Mouse (Mus musculus) intestine, embryonic 15.5 days (tissue): ENCODE data around the gene Wdr83os. TPM values are rescaled to one million over a fixed set of nuclear protein-coding genes. Genes with fewer than 3 reads are reported as not detected.

Experiments used
- ATAC-seq: fragments of 200-750 bp; cut with Nextera tagmentation; 2 replicates; pipeline ENCODE4 v1.8.0; 2017; ENCODE audit warnings: moderate TSS enrichment, moderate library complexity
- H3K27ac ChIP-seq: fragments of 300-500 bp; sonication (generic); 2 replicates; pipeline ENCODE4 v1.5.1; 2015; ENCODE audit warnings: mild to moderate bottlenecking, inconsistent platforms
- H3K27me3 ChIP-seq: fragments of 300-500 bp; sonication (generic); replicated peaks from 2 replicates; pipeline ENCODE4 v1.6.1; 2015; ENCODE audit warnings: inconsistent platforms
- H3K36me3 ChIP-seq: fragments of 300-500 bp; sonication (generic); 2 replicates; pipeline ENCODE4 v1.6.1; 2015; ENCODE audit warnings: inconsistent platforms
- H3K4me1 ChIP-seq: fragments of 300-500 bp; sonication (generic); replicated peaks from 2 replicates; pipeline ENCODE4 v1.6.1; 2015; ENCODE audit warnings: inconsistent platforms
- H3K4me2 ChIP-seq: fragments of 300-500 bp; sonication (generic); replicated peaks from 2 replicates; pipeline ENCODE4 v1.6.1; 2015; ENCODE audit warnings: mild to moderate bottlenecking, inconsistent platforms
- H3K4me3 ChIP-seq: fragments of 300-500 bp; sonication (generic); replicated peaks from 2 replicates; pipeline ENCODE4 v1.5.1; 2015; ENCODE audit warnings: inconsistent platforms
- H3K9ac ChIP-seq: fragments of 300-500 bp; sonication (generic); 2 replicates; pipeline ENCODE4 v1.6.1; 2015; ENCODE audit warnings: inconsistent platforms
- H3K9me3 ChIP-seq: fragments of 300-500 bp; sonication (generic); 2 replicates; pipeline ENCODE4 v1.6.1; 2016; ENCODE audit warnings: inconsistent platforms
- WGBS: fragments of 180-500 bp; shearing (Covaris S2); methylation state at CpG from one replicate; pipeline ENCODE4 v1.1.7; 2015; 5-methylcytosine and 5-hydroxymethylcytosine counted together
- polyA plus RNA-seq: library from polyadenylated mRNA; unstranded; fragments of >200 nt; fragmentation: Nextera tagmentation; extraction: Ambion mirVana; gene quantifications from 2 replicates; pipeline ENCODE4 v1.2.1, GENCODE M21; 2015

Gene Wdr83os
- polyA plus RNA-seq, 1 experiment from 2014 or later = 133 TPM

GRCm38 (mm10) chr8:85057367-85057766, 23.2 kb upstream of the Wdr83os start:
- Histone ChIP-seq H3K27ac (no peak overlapping the region), H3K27me3 (no peaks in the 10 kb centered on the region), H3K4me2 (no peak overlapping the region), H3K9me3 (no peaks in the 10 kb centered on the region), H3K9ac (no peak overlapping the region), H3K4me1 (0 out of 2 replicates have a peak, but pooled peaks cover 11% of the 10 kb centered on the region), H3K4me3 (no peak overlapping the region), H3K36me3 (peaks cover 39% of the 10 kb centered on the region)
- WGBS = 78% methylated on average over 7 of the region's 7 CpGs
- no peak for ATAC-seq

DNA sequence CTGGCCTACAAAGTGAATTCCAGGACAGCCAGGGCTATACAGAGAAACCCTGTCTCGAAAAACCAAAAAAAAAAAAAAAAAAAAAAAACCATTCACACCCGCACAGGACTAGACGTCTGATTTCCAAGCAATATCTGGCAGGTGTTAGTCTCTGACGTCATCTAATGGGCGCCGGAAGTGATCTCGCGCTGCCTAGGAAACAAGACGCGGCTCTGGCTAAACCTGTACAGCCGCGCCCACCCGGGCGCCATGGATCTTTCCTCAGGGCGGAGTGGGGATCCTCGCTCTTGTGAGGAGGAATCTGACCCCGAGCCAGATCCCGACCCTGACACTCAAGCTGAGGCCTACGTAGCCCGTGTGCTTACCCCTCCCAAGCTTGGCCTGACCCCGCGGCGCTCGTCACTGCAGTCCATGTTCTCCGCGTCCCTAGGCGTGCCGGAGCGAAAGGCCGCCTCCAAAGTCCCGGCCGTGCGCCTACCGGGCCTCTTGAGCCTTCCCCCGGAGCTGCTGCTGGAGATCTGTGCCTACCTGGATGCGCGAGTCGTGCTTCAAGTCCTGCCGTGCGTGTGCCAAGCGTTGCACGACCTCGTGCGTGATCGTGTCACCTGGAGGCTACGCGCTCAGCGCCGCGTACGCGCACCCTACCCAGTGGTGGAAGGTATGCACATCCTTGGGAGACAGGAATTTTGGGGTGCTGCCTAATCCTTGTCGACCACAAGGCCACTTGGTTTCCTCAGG, 20.5 kb upstream of the Wdr83os start, which contains the start of gene Fbxw9:
Fbxw9 (plus strand) TSS at position 177 of the 738 bp plus-strand sequence.
- peak; percentile 95 for ATAC-seq
- Histone ChIP-seq H3K27ac (peak within 1 kb of the TSS; percentile 34; the same call in 1 of the 2 replicates), H3K9me3 (no peaks in the 10 kb centered on the region), H3K4me2 (peak within 1 kb of the TSS; percentile 94), H3K36me3 (peaks cover 13% of the 10 kb centered on the region), H3K9ac (peak within 1 kb of the TSS; percentile 67), H3K4me3 (peak within 1 kb of the TSS; percentile 83), H3K27me3 (no peaks in the 10 kb centered on the region), H3K4me1 (0 out of 2 replicates have a peak, but pooled peaks cover 11% of the 10 kb centered on the region)
- WGBS = under 1% methylated on average over 53 of the region's 53 CpGs

- no peak for ATAC-seq
- Histone ChIP-seq H3K27ac (no peak overlapping the region), H3K27me3 (no peaks in the 10 kb centered on the region), H3K4me1 (0 out of 2 replicates have a peak, but pooled peaks cover 11% of the 10 kb centered on the region), H3K9me3 (no peaks in the 10 kb centered on the region), H3K36me3 (no peaks in the 10 kb centered on the region), H3K4me3 (no peak overlapping the region), H3K9ac (no peak overlapping the region), H3K4me2 (no peak overlapping the region)
- WGBS = 97% methylated on average over 4 of the region's 4 CpGs
Measured at GRCm38 (mm10) chr8:85062603-85063002, 17.9 kb upstream of the Wdr83os start.

- 18% methylated on average over 2 of the region's 2 CpGs for WGBS
- Histone ChIP-seq H3K27ac (no peak overlapping the region), H3K9ac (no peak overlapping the region), H3K4me1 (0 out of 2 replicates have a peak, but pooled peaks cover 11% of the 10 kb centered on the region), H3K4me2 (no peak overlapping the region), H3K9me3 (no peaks in the 10 kb centered on the region), H3K27me3 (no peaks in the 10 kb centered on the region), H3K36me3 (no peaks in the 10 kb centered on the region), H3K4me3 (no peak overlapping the region)
- ATAC-seq = peak; percentile 48
Measured at GRCm38 (mm10) chr8:85065213-85065612, 15.3 kb upstream of the Wdr83os start.

DNA sequence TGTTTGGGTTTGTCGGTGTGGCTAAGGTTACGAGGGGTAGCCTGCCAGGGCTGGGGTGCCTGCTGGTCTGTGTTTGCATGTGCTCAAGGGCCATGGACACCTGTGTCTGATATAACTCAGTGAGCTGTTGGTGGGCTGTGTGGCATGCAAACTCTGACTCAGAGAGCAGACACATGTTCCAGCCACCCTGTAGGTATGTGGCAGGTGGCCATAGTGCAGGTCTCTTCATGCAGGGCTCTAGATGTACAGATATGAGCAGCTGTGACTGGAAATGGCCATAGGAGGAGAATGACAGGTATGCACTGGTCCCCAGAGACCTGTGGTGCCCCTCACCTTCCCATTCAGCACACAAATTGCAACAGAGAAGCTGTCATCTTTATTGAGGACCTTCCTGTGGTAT, 13.4 kb upstream of the Wdr83os start:
- ATAC-seq = no peak
- 95% methylated on average over 2 of the region's 2 CpGs for WGBS
- Histone ChIP-seq H3K4me3 (no peak overlapping the region), H3K27me3 (no peaks in the 10 kb centered on the region), H3K9ac (no peak overlapping the region), H3K4me1 (peaks cover 4% of the 10 kb centered on the region; the same call in 1 of the 2 replicates), H3K4me2 (no peak overlapping the region), H3K9me3 (no peaks in the 10 kb centered on the region), H3K27ac (no peak overlapping the region), H3K36me3 (no peaks in the 10 kb centered on the region)

DNA sequence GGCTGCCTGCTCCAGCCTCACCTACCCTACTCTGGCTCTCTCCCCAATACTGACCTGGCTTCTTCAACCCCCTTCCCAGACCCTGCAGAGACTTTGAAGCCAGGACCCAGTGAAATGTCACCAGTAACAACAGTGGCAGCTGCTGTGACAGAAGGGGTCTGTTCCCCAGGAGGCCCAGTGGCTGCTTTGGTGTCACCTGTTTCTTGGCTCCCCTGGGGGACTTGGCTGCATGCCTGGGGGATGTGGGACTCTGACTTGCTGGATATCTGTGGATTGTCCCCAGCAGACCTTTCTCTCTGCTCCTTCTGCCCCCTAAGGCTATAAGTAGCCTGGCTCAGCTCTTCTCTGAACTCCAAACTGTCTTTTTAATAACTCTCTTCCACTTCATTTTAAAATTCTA, 12.6 kb upstream of the Wdr83os start, which contains the start of gene Gm5741:
Gm5741 (minus strand) TSS at position 1 of the 400 bp plus-strand sequence.
- no peaks in the 10 kb centered on the region for H3K36me3 ChIP-seq
- ATAC-seq = no peak
- no peak within 1 kb of the TSS for H3K4me3 ChIP-seq
- H3K9me3 ChIP-seq = no peaks in the 10 kb centered on the region
- no peak within 1 kb of the TSS for H3K27ac ChIP-seq
- no peak within 1 kb of the TSS for H3K9ac ChIP-seq
- H3K27me3 ChIP-seq = no peaks in the 10 kb centered on the region
- H3K4me1 ChIP-seq = peaks cover 9% of the 10 kb centered on the region; the same call in 1 of the 2 replicates
- H3K4me2 ChIP-seq = no peak within 1 kb of the TSS

DNA sequence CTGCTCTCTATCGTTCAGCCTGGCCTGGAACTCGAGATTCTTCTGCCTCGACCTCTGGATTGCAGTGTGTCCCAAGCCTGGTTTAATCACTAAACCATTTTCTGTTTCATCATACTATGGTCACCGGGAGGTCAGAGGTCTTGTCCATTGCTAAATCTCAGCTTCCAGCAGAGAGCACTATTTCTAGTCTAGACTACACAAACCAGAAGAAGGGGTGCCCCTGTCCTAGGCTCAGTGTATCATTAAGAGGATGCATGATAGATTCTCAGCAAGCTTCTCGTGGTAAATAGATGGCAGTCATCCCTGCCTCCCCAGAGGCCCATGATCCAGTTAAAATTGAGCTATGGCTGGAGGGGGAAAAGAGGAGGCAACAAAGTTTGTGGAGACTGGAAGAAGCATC, 9.5 kb upstream of the Wdr83os start:
- Histone ChIP-seq H3K36me3 (peaks cover 17% of the 10 kb centered on the region), H3K4me1 (peaks cover 9% of the 10 kb centered on the region; the same call in 1 of the 2 replicates), H3K4me3 (peak overlapping the region; percentile 97), H3K4me2 (peak overlapping the region; percentile 73), H3K27me3 (no peaks in the 10 kb centered on the region), H3K9me3 (no peaks in the 10 kb centered on the region), H3K9ac (no peak overlapping the region), H3K27ac (peak overlapping the region; percentile 97)
- 73% methylated on average over 5 of the region's 5 CpGs for WGBS
- ATAC-seq = no peak

GRCm38 (mm10) chr8:85071514-85072281, 8.8 kb upstream of the Wdr83os start, which contains the start of gene Dhps:
Gene Dhps (plus strand): TSS chr8:85071757.
- peak within 1 kb of the TSS; percentile 97 for H3K4me3 ChIP-seq
- WGBS = under 1% methylated on average over 68 of the region's 68 CpGs
- peaks cover 9% of the 10 kb centered on the region; the same call in 1 of the 2 replicates for H3K4me1 ChIP-seq
- H3K9ac ChIP-seq = peak within 1 kb of the TSS; percentile 90
- H3K9me3 ChIP-seq = no peaks in the 10 kb centered on the region
- peaks cover 17% of the 10 kb centered on the region for H3K36me3 ChIP-seq
- H3K4me2 ChIP-seq = peak within 1 kb of the TSS; percentile 73
- peak; percentile 93 for ATAC-seq
- no peaks in the 10 kb centered on the region for H3K27me3 ChIP-seq
- peak within 1 kb of the TSS; percentile 97 for H3K27ac ChIP-seq

- Histone ChIP-seq H3K4me3 (peak overlapping the region; percentile 97), H3K36me3 (peaks cover 17% of the 10 kb centered on the region), H3K4me1 (peaks cover 9% of the 10 kb centered on the region; the same call in 1 of the 2 replicates), H3K27ac (peak overlapping the region; percentile 97; the same call in 1 of the 2 replicates), H3K4me2 (peak overlapping the region; percentile 73), H3K9me3 (no peaks in the 10 kb centered on the region), H3K9ac (peak overlapping the region; percentile 90), H3K27me3 (no peaks in the 10 kb centered on the region)
- WGBS = 37% methylated on average over 9 of the region's 9 CpGs
- ATAC-seq = 0 out of 2 replicates have a peak, but pooled peaks have one; percentile 17
Measured at GRCm38 (mm10) chr8:85072364-85072929, 8.1 kb upstream of the Wdr83os start.

GRCm38 (mm10) chr8:85073041-85073612, 7.4 kb upstream of the Wdr83os start:
- ATAC-seq = no peak
- Histone ChIP-seq H3K9ac (no peak overlapping the region), H3K4me2 (no peak overlapping the region), H3K9me3 (no peaks in the 10 kb centered on the region), H3K27ac (no peak overlapping the region), H3K4me3 (no peak overlapping the region), H3K36me3 (peaks cover 17% of the 10 kb centered on the region), H3K27me3 (no peaks in the 10 kb centered on the region), H3K4me1 (peaks cover 9% of the 10 kb centered on the region; the same call in 1 of the 2 replicates)
- 90% methylated on average over 15 of the region's 15 CpGs for WGBS

DNA sequence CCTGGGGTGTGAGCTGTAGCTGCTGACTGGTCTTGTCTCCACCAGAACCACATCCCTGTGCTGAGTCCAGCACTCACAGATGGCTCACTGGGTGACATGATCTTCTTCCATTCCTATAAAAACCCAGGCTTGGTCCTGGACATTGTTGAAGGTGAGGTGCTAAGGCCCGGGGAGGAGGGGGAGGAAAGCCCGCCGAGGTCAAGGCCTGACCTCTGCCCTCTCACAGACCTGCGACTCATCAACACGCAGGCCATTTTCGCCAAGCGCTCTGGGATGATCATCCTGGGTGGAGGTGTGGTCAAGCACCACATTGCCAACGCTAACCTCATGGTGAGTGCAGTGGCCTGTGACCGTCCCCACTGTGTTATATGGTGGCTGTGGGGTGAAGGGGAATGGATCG, 6.4 kb upstream of the Wdr83os start:
- no peaks in the 10 kb centered on the region for H3K27me3 ChIP-seq
- peaks cover 9% of the 10 kb centered on the region; the same call in 1 of the 2 replicates for H3K4me1 ChIP-seq
- no peak for ATAC-seq
- H3K36me3 ChIP-seq = peaks cover 21% of the 10 kb centered on the region
- no peak overlapping the region for H3K4me3 ChIP-seq
- 71% methylated on average over 10 of the region's 10 CpGs for WGBS
- no peak overlapping the region for H3K4me2 ChIP-seq
- no peak overlapping the region for H3K9ac ChIP-seq
- H3K9me3 ChIP-seq = no peaks in the 10 kb centered on the region
- H3K27ac ChIP-seq = no peak overlapping the region
